Comparison of ENCODE assay signal across 8 mouse cellular contexts in genomic region chr17:23960084-23960738, GRCm38 (mm10). TPM values are rescaled to one million over a fixed set of nuclear protein-coding genes. Genes with fewer than 3 reads are reported as not detected.
DNase-seq lines count a peak whose midpoint lies in the region; ATAC-seq and TF ChIP-seq lines count a peak whose summit lies in the region.

No protein-coding gene starts in this region.

- H3K4me2 ChIP-seq in hindbrain, embryonic 11.5 days (replicated peaks; ENCODE audit: low read depth, low read length) = no peak overlapping the region
- H3K4me2 ChIP-seq in lung, postnatal 0 days (replicated peaks; ENCODE audit: low read depth, low read length) = no peak overlapping the region

- POLR2A ChIA-PET in Patski (lab: Charles Lee) = interaction anchor here (0.5 kb wide), 1 partner anchor 89 kb away, joined by 3 read pairs; no protein-coding TSS in a partner anchor

- TF ChIP-seq EP300 in lung, postnatal 0 days (IDR thresholded peaks at IDR 0.05) = no peak

- peak; percentile 95 for TF ChIP-seq CTCF in Patski (IDR thresholded peaks at IDR 0.05)
- peak; percentile 100 for TF ChIP-seq CTCF in lung, postnatal 0 days (IDR thresholded peaks at IDR 0.05)

- 43% methylated on average over 3 of the region's 3 CpGs for WGBS in hindbrain, embryonic 11.5 days
- WGBS in lung, postnatal 0 days = 35% methylated on average over 3 of the region's 3 CpGs

- peak; percentile 48 for DNase-seq in Patski (ENCODE audit: low read depth, low spot score)
- DNase-seq in cerebellum, adult 9-11 months = peak; percentile 71
- DNase-seq in frontal cortex, adult 2 months (ENCODE audit: extremely low spot score in 1 of 2, low spot score in 1 of 2) = peak; percentile 56 to 92
- peak; percentile 91 for DNase-seq in hindbrain, embryonic 11.5 days (ENCODE audit: low spot score)
- peak; percentile 71 for DNase-seq in layer of hippocampus, adult 9-11 months
- DNase-seq in lung, postnatal 0 days (ENCODE audit: low spot score) = peak; percentile 86
- DNase-seq in retina, adult 2 months (ENCODE audit: low read depth, low spot score) = peak; percentile 44
- peak; percentile 76 for DNase-seq in thymus, postnatal 14 days

- CTCF ChIA-PET in Patski (lab: Charles Lee) = interaction anchor here (0.7 to 3.0 kb wide), 24 partner anchors 10 to 190 kb away, joined by 3 to 11 read pairs (median 5); partner anchors contain the start of genes Elob, Prss32 and Prss41

- peak; percentile 79 for ATAC-seq in Patski
- ATAC-seq in hindbrain, embryonic 11.5 days (ENCODE audit: low FRiP score) = peak; percentile 95
- peak; percentile 83 for ATAC-seq in lung, postnatal 0 days

- H3K4me3 ChIP-seq in hindbrain, embryonic 11.5 days (ENCODE audit: low read depth, low read length) = no peak overlapping the region
- no peak overlapping the region for H3K4me3 ChIP-seq in lung, postnatal 0 days (ENCODE audit: low read depth, low read length)

- 0 out of 2 replicates have a peak overlapping the region, but pooled peaks have one; percentile 31 for H3K9ac ChIP-seq in hindbrain, embryonic 11.5 days (ENCODE audit: low read depth, low read length)
- no peak overlapping the region for H3K9ac ChIP-seq in lung, postnatal 0 days (replicated peaks; ENCODE audit: low read depth)

- H3K27ac ChIP-seq in hindbrain, embryonic 11.5 days (ENCODE audit: low read depth, low read length) = no peak overlapping the region
- no peak overlapping the region for H3K27ac ChIP-seq in lung, postnatal 0 days (ENCODE audit: low read length)

- no peaks in the 10 kb centered on the region for H3K36me3 ChIP-seq in hindbrain, embryonic 11.5 days (ENCODE audit: control insufficient read depth, insufficient read depth, low read length)
- H3K36me3 ChIP-seq in lung, postnatal 0 days (ENCODE audit: insufficient read depth, low read length) = no peaks in the 10 kb centered on the region

- H3K9me3 ChIP-seq in hindbrain, embryonic 11.5 days (ENCODE audit: control insufficient read depth, low read length) = no peaks in the 10 kb centered on the region
- H3K9me3 ChIP-seq in lung, postnatal 0 days (ENCODE audit: low read length) = no peaks in the 10 kb centered on the region

- peaks cover 7% of the 10 kb centered on the region for H3K27me3 ChIP-seq in Patski
- H3K27me3 ChIP-seq in hindbrain, embryonic 11.5 days (ENCODE audit: control insufficient read depth, insufficient read depth, low read length) = no peaks in the 10 kb centered on the region
- H3K27me3 ChIP-seq in lung, postnatal 0 days (replicated peaks; ENCODE audit: insufficient read depth, low read length) = no peaks in the 10 kb centered on the region

- no peaks in the 10 kb centered on the region for H3K4me1 ChIP-seq in hindbrain, embryonic 11.5 days (replicated peaks; ENCODE audit: control insufficient read depth, insufficient read depth, low read length)
- H3K4me1 ChIP-seq in lung, postnatal 0 days (ENCODE audit: insufficient read depth, low read depth, low read length) = no peaks in the 10 kb centered on the region

- in situ Hi-C loops in Patski (cut with MboI; ENCODE audit: low pct_unique_long_range_greater_than_20kb) = loop anchor here (5.0 kb wide), 2 partner anchors 88 to 183 kb away; no protein-coding TSS in a partner anchor

RNA-seq across cellular contexts. Expression of gene Sbpl, which starts 5.1 kb away (rescaled TPM):
- not detected for polyA plus RNA-seq in Patski (2021)
- polyA plus RNA-seq in frontal cortex, adult 2 months (2012; rRNA removed) = not detected in 2 replicates
- not detected in 2 replicates for polyA plus RNA-seq in hindbrain, embryonic 11.5 days (2014; fragmentation: Nextera tagmentation; extraction: Ambion mirVana)
- not detected in 2 replicates for polyA plus RNA-seq in lung, postnatal 0 days (2015; fragmentation: Nextera tagmentation; extraction: Ambion mirVana)

RNA-seq across cellular contexts. Expression of gene Sbp, which starts 18.7 kb away (rescaled TPM):
- polyA plus RNA-seq in Patski (2021) = not detected
- polyA plus RNA-seq in frontal cortex, adult 2 months (2012; rRNA removed) = not detected in 2 replicates
- not detected in 2 replicates for polyA plus RNA-seq in hindbrain, embryonic 11.5 days (2014; fragmentation: Nextera tagmentation; extraction: Ambion mirVana)
- not detected in 2 replicates for polyA plus RNA-seq in lung, postnatal 0 days (2015; fragmentation: Nextera tagmentation; extraction: Ambion mirVana)

RNA-seq across cellular contexts. Expression of gene Prss30, which starts 20.2 kb away (rescaled TPM):
- polyA plus RNA-seq in Patski (2021) = 0.05 TPM
- polyA plus RNA-seq in frontal cortex, adult 2 months (2012; rRNA removed) = 1.0 and 4.4 TPM in 2 replicates
- not detected in 2 replicates for polyA plus RNA-seq in hindbrain, embryonic 11.5 days (2014; fragmentation: Nextera tagmentation; extraction: Ambion mirVana)
- 0.18 and 0.47 TPM in 2 replicates for polyA plus RNA-seq in lung, postnatal 0 days (2015; fragmentation: Nextera tagmentation; extraction: Ambion mirVana)

RNA-seq across cellular contexts. Expression of gene Prss22, which starts 37.7 kb away (rescaled TPM):
- 0.28 TPM for polyA plus RNA-seq in Patski (2021)
- 1.4 and 1.8 TPM in 2 replicates for polyA plus RNA-seq in frontal cortex, adult 2 months (2012; rRNA removed)
- 0.25 and 0.51 TPM in 2 replicates for polyA plus RNA-seq in hindbrain, embryonic 11.5 days (2014; fragmentation: Nextera tagmentation; extraction: Ambion mirVana)
- 0.57 and 0.77 TPM in 2 replicates for polyA plus RNA-seq in lung, postnatal 0 days (2015; fragmentation: Nextera tagmentation; extraction: Ambion mirVana)

RNA-seq across cellular contexts. Expression of gene Dcpp3, which starts 43.0 kb away (rescaled TPM):
- not detected for polyA plus RNA-seq in Patski (2021)
- polyA plus RNA-seq in frontal cortex, adult 2 months (2012; rRNA removed) = not detected in 2 replicates
- polyA plus RNA-seq in hindbrain, embryonic 11.5 days (2014; fragmentation: Nextera tagmentation; extraction: Ambion mirVana) = not detected in 2 replicates
- polyA plus RNA-seq in lung, postnatal 0 days (2015; fragmentation: Nextera tagmentation; extraction: Ambion mirVana) = 0.35 and 0.64 TPM in 2 replicates
